ENCODE assay signal across 8 mouse cellular contexts in genomic region chr1:7397807-7398446, GRCm38 (mm10).
A peak's percentile ranks its signal among the peaks of the same experiment; 100 is the strongest.
DNase-seq lines count a peak whose midpoint lies in the region; ATAC-seq and TF ChIP-seq lines count a peak whose summit lies in the region.

No protein-coding gene starts in this region.

- no peak for TF ChIP-seq POLR2A in brain, embryonic 14.5 days (IDR thresholded peaks at IDR 0.05; ENCODE audit: borderline replicate concordance, extremely low read depth, insufficient read depth, insufficient read length, poor library complexity, severe bottlenecking)
- no peak for TF ChIP-seq POLR2A in liver, adult 2 months (IDR thresholded peaks at IDR 0.05; ENCODE audit: extremely low read depth, insufficient read depth, low read length)
- no peak for TF ChIP-seq POLR2A in myocyte (IDR thresholded peaks at IDR 0.05; ENCODE audit: insufficient read length, low read depth)

- no peaks in the 10 kb centered on the region for H3K27me3 ChIP-seq in C2C12 (ENCODE audit: control insufficient read depth, insufficient read depth, insufficient read length)
- H3K27me3 ChIP-seq in erythroblast, embryonic 14.5 days (ENCODE audit: control insufficient read depth) = no peaks in the 10 kb centered on the region
- H3K27me3 ChIP-seq in heart, embryonic 11.5 days (ENCODE audit: control insufficient read depth, insufficient read depth, low read length) = no peaks in the 10 kb centered on the region
- H3K27me3 ChIP-seq in kidney, embryonic 16.5 days (ENCODE audit: insufficient read depth, low read length) = no peaks in the 10 kb centered on the region
- H3K27me3 ChIP-seq in liver, adult 2 months (ENCODE audit: control insufficient read depth, insufficient read depth, low read length) = no peaks in the 10 kb centered on the region
- H3K27me3 ChIP-seq in myocyte (ENCODE audit: control insufficient read depth, insufficient read depth, insufficient read length) = no peaks in the 10 kb centered on the region
- no peaks in the 10 kb centered on the region for H3K27me3 ChIP-seq in splenic B cell, adult 2 months (ENCODE audit: control insufficient read depth, insufficient read depth, low read length, poor library complexity, severe bottlenecking)

- H3K79me2 ChIP-seq in C2C12 (ENCODE audit: control insufficient read depth, insufficient read depth) (no peaks in the 10 kb centered on the region), myocyte (ENCODE audit: control insufficient read depth, insufficient read depth) (no peaks in the 10 kb centered on the region)
- H3K79me2 ChIP-seq in liver, adult 2 months (ENCODE audit: control insufficient read depth, insufficient read depth, low read length) = no peaks in the 10 kb centered on the region

- H3K79me3 ChIP-seq in C2C12 (ENCODE audit: low read depth) = no peaks in the 10 kb centered on the region

- H3K4me2 ChIP-seq in heart, embryonic 11.5 days = peak overlapping the region; percentile 73
- H3K4me2 ChIP-seq in kidney, embryonic 16.5 days (replicated peaks; ENCODE audit: low read depth, low read length) = peak overlapping the region; percentile 74
- H3K4me2 ChIP-seq in myocyte (ENCODE audit: low read depth) = peak overlapping the region; percentile 50

- H3K9ac ChIP-seq in heart, embryonic 11.5 days (ENCODE audit: low read depth, low read length) = peak overlapping the region; percentile 78
- peak overlapping the region; percentile 73 for H3K9ac ChIP-seq in kidney, embryonic 16.5 days (replicated peaks; ENCODE audit: low read length)
- peak overlapping the region; percentile 89 for H3K9ac ChIP-seq in liver, adult 2 months (ENCODE audit: low read depth, low read length)

- TF ChIP-seq CTCF in C2C12 (IDR thresholded peaks at IDR 0.05; ENCODE audit: control insufficient read depth, insufficient read depth, insufficient read length) = peak; percentile 91
- TF ChIP-seq CTCF in brain, embryonic 14.5 days (IDR thresholded peaks at IDR 0.05; ENCODE audit: borderline replicate concordance, extremely low read depth, insufficient read depth, insufficient read length) = peak; percentile 81
- TF ChIP-seq CTCF in liver, adult 2 months (IDR thresholded peaks at IDR 0.05; ENCODE audit: low read depth, low read length) = peak; percentile 77

- peak; percentile 100 for DNase-seq in brain, embryonic 14.5 days (ENCODE audit: low read depth)
- peak; percentile 91 for DNase-seq in liver, adult 2 months (ENCODE audit: extremely low read depth, low read depth, low spot score)
- peak; percentile 98 for DNase-seq in splenic B cell, adult 2 months (ENCODE audit: low read depth, low spot score)

- ATAC-seq in heart, embryonic 11.5 days (replicated peaks; ENCODE audit: insufficient number of reproducible peaks, low FRiP score, low TSS enrichment) = peak; percentile 96
- peak; percentile 98 for ATAC-seq in kidney, embryonic 16.5 days (ENCODE audit: low FRiP score, low TSS enrichment)

- peak overlapping the region; percentile 54 for H3K27ac ChIP-seq in heart, embryonic 11.5 days (ENCODE audit: low read depth, low read length)
- peak overlapping the region; percentile 63 for H3K27ac ChIP-seq in kidney, embryonic 16.5 days (ENCODE audit: low read length)
- peak overlapping the region; percentile 94 for H3K27ac ChIP-seq in liver, adult 2 months (replicated peaks; ENCODE audit: insufficient read depth, low read depth, low read length)

- peak overlapping the region; percentile 68 for H3K4me3 ChIP-seq in C2C12 (ENCODE audit: insufficient read depth, poor library complexity, severe bottlenecking)
- peak overlapping the region; percentile 86 for H3K4me3 ChIP-seq in erythroblast, embryonic 14.5 days (replicated peaks)
- peak overlapping the region; percentile 52 for H3K4me3 ChIP-seq in heart, embryonic 11.5 days (ENCODE audit: low read depth, low read length)
- peak overlapping the region; percentile 73 for H3K4me3 ChIP-seq in kidney, embryonic 16.5 days (ENCODE audit: low read length)
- H3K4me3 ChIP-seq in liver, adult 2 months (ENCODE audit: insufficient read depth, low read depth, low read length) = peak overlapping the region; percentile 99
- peak overlapping the region; percentile 57 for H3K4me3 ChIP-seq in myocyte

- peak overlapping the region; percentile 82 for H3ac ChIP-seq in C2C12 (ENCODE audit: control insufficient read depth, insufficient read length, low read depth)
- H3ac ChIP-seq in myocyte (ENCODE audit: control insufficient read depth, insufficient read length) = peak overlapping the region; percentile 26

- H3K9me3 ChIP-seq in erythroblast, embryonic 14.5 days (ENCODE audit: control insufficient read depth, low read length) = no peaks in the 10 kb centered on the region
- H3K9me3 ChIP-seq in heart, embryonic 11.5 days (replicated peaks; ENCODE audit: control insufficient read depth, low read length) = no peaks in the 10 kb centered on the region
- no peaks in the 10 kb centered on the region for H3K9me3 ChIP-seq in kidney, embryonic 16.5 days (ENCODE audit: low read length)

- peaks cover 15% of the 10 kb centered on the region for H3K4me1 ChIP-seq in erythroblast, embryonic 14.5 days (ENCODE audit: control insufficient read depth)
- no peaks in the 10 kb centered on the region for H3K4me1 ChIP-seq in heart, embryonic 11.5 days (ENCODE audit: control insufficient read depth, insufficient read depth, low read length)
- no peaks in the 10 kb centered on the region for H3K4me1 ChIP-seq in kidney, embryonic 16.5 days (ENCODE audit: insufficient read depth, low read length)
- H3K4me1 ChIP-seq in liver, adult 2 months (ENCODE audit: control insufficient read depth, insufficient read depth, low read length) = no peaks in the 10 kb centered on the region

- no peaks in the 10 kb centered on the region for H3K36me3 ChIP-seq in C2C12 (ENCODE audit: control insufficient read depth, insufficient read depth)
- no peaks in the 10 kb centered on the region; the same call in 1 of the 2 replicates for H3K36me3 ChIP-seq in erythroblast, embryonic 14.5 days (ENCODE audit: control insufficient read depth)
- no peaks in the 10 kb centered on the region for H3K36me3 ChIP-seq in heart, embryonic 11.5 days (ENCODE audit: control insufficient read depth, insufficient read depth, low read length)
- H3K36me3 ChIP-seq in kidney, embryonic 16.5 days (ENCODE audit: insufficient read depth, low read length) = no peaks in the 10 kb centered on the region
- H3K36me3 ChIP-seq in liver, adult 2 months (ENCODE audit: control insufficient read depth, insufficient read depth, low read length) = no peaks in the 10 kb centered on the region
- H3K36me3 ChIP-seq in myocyte (ENCODE audit: control insufficient read depth, insufficient read depth) = no peaks in the 10 kb centered on the region
- no peaks in the 10 kb centered on the region for H3K36me3 ChIP-seq in splenic B cell, adult 2 months (ENCODE audit: control insufficient read depth, insufficient read depth, low read length, poor library complexity, severe bottlenecking)

- under 1% methylated on average over 46 of the region's 46 CpGs for whole genome bisulfite sequencing in heart, embryonic 11.5 days (ENCODE audit: insufficient replicate concordance)
- under 1% methylated on average over 46 of the region's 46 CpGs for WGBS in kidney, embryonic 16.5 days
- under 1% methylated on average over 46 of the region's 46 CpGs for WGBS in liver, adult 2 months

TF ChIP-seq in C2C12, 6 proteins besides CTCF, POLR2A, EP300 and RAD21:
- TF ChIP-seq USF1 (IDR thresholded peaks at IDR 0.05; ENCODE audit: low read depth) (peak; percentile 46), FOSL1 (IDR thresholded peaks at IDR 0.05; ENCODE audit: insufficient read depth, low read length, poor library complexity, severe bottlenecking) (no peak)

TF ChIP-seq in myocyte, 11 proteins besides CTCF, POLR2A, EP300 and RAD21:
- TF ChIP-seq MYOG (IDR thresholded peaks at IDR 0.05; ENCODE audit: control insufficient read depth in 1 of 3, insufficient read depth in 1 of 3, insufficient read length in 2 of 3, low read depth in 2 of 3) (peak in 2 of 3 experiments; percentile 26 to 39), USF1 (IDR thresholded peaks at IDR 0.05; ENCODE audit: low read depth) (peak; percentile 45), MYOD1 (IDR thresholded peaks at IDR 0.05; ENCODE audit: control insufficient read depth in 1 of 3, insufficient read length in 2 of 3, low read depth in 2 of 3) (peak in 1 of 3 experiments; percentile 49), REST (IDR thresholded peaks at IDR 0.05; ENCODE audit: insufficient read depth, insufficient read length) (no peak)
TF ChIP-seq in myocyte: peak in this region for 3.

Comparison
In these comparisons a context has a peak if more than half of its experiments do, and no peak if none do; other contexts are left out.
1. Peak in every context shown above with its lines: DNase-seq, ATAC-seq, H3K4me3 ChIP-seq and H3K27ac ChIP-seq.